Mouse (Mus musculus) liver, embryonic 14.5 days (tissue): ENCODE measurements around the gene Col23a1. TPM values are rescaled to one million over a fixed set of nuclear protein-coding genes. Genes with fewer than 3 reads are reported as not detected.

Experiments
- ATAC-seq: fragments of 200-750 bp; cut with Nextera tagmentation; 2 replicates; pipeline ENCODE4 v1.8.0; 2017; ENCODE audit warnings: moderate number of reproducible peaks, mild to moderate bottlenecking, moderate library complexity; ENCODE audit not compliant: insufficient read depth
- DNase-seq, 3 experiments: peaks; one replicate each; pipeline ENCODE4 v3.0.0-alpha.2; 2012 to 2013; ENCODE audit warnings: low read depth in 3 of 3, low spot score in 3 of 3
- H3K27ac ChIP-seq: fragments of 300-500 bp; sonication (generic); 2 replicates; pipeline ENCODE4 v1.5.1; 2014; ENCODE audit warnings: moderate library complexity, mild to moderate bottlenecking, control low read depth, inconsistent platforms
- H3K27me3 ChIP-seq: fragments of 300-500 bp; sonication (generic); 2 replicates; pipeline ENCODE4 v1.6.1; 2014; ENCODE audit warnings: mild to moderate bottlenecking, low read length, moderate library complexity; ENCODE audit not compliant: control insufficient read depth, insufficient read depth
- H3K36me3 ChIP-seq: fragments of 300-500 bp; sonication (generic); replicated peaks from 2 replicates; pipeline ENCODE4 v1.6.1; 2014; ENCODE audit warnings: low read depth; ENCODE audit not compliant: control insufficient read depth, insufficient read depth
- H3K4me1 ChIP-seq, 2 experiments: fragments of 200-500 bp in 1 of 2; fragments of 300-500 bp in 1 of 2; sonication (generic) in 1 of 2; replicated peaks; 2 replicates each; pipeline ENCODE4 v1.6.1; 2012 to 2014; ENCODE audit warnings: antibody characterized with exemption in 1 of 2, inconsistent platforms in 1 of 2, low read length in 1 of 2; ENCODE audit not compliant: control insufficient read depth in 2 of 2, insufficient read depth in 2 of 2
- H3K4me2 ChIP-seq: fragments of 300-500 bp; sonication (generic); 2 replicates; pipeline ENCODE4 v1.6.1; 2014; ENCODE audit warnings: low read depth, mild to moderate bottlenecking, control low read depth, moderate library complexity
- H3K4me3 ChIP-seq, 2 experiments: fragments of 200-500 bp in 1 of 2; fragments of 300-500 bp in 1 of 2; sonication (generic) in 1 of 2; 2 replicates each; pipeline ENCODE4 v1.5.1; 2012 to 2014; ENCODE audit warnings: low read depth in 2 of 2, low read length in 2 of 2, mild to moderate bottlenecking in 2 of 2, control low read depth in 1 of 2, inconsistent platforms in 1 of 2, moderate library complexity in 1 of 2; ENCODE audit not compliant: insufficient read depth in 1 of 2
- H3K9ac ChIP-seq: fragments of 300-500 bp; sonication (generic); replicated peaks from 2 replicates; pipeline ENCODE4 v1.6.1; 2014; ENCODE audit warnings: mild to moderate bottlenecking, control low read depth, moderate library complexity
- H3K9me3 ChIP-seq: fragments of 300-500 bp; sonication (generic); 2 replicates; pipeline ENCODE4 v1.6.1; 2016; ENCODE audit warnings: low read length, mixed read lengths; ENCODE audit not compliant: control insufficient read depth
- CTCF ChIP-seq: IDR thresholded peaks from 2 replicates; pipeline ENCODE4 v1.5.1; 2016; ENCODE audit warnings: antibody characterized with exemption, low read depth, control low read depth
- EP300 ChIP-seq: IDR thresholded peaks from 2 replicates; pipeline ENCODE4 v1.6.1; 2016; ENCODE audit warnings: antibody characterized with exemption, low read depth
- whole genome bisulfite sequencing: fragments of 180-500 bp; shearing (Covaris S2); extraction: QIAGEN DNeasy Blood & Tissue Kit; methylation state at CpG from one replicate; pipeline ENCODE4 v1.1.7; 2014; ENCODE audit not compliant: insufficient replicate concordance; 5-methylcytosine and 5-hydroxymethylcytosine counted together
- polyA plus RNA-seq, 2 experiments: library from polyadenylated mRNA; depleted of rRNA in 1 of 2; stranded (reverse) in 1 of 2; unstranded in 1 of 2; fragments of >200 nt; fragmentation: Nextera tagmentation in 1 of 2; extraction: Ambion mirVana in 1 of 2; gene quantifications; 2 replicates each; pipeline versions ENCODE4 v1.2.1 to v1.2.3; 2012 to 2014

Col23a1 gene
- polyA plus RNA-seq, 2 experiments: 0.11 to 0.19 TPM

DNA sequence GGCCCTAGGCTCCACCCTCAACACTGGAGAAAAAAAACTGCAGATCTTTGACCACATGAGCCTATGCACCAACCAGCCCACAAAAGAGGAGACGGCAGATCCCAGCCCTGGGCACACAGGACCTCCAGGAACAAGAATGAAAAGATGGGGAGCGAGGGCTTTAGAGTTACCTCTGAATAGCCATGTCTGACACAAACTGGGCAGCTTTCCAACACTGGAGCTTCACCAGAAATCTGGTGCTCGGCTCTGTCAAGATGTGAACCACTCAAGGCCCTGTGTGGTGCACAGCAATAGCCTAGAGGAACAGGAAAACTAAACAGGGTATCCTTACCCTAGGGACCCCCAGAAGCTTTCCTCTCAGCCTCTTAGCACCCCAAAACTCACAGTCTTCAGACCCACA lies 215.2 kb downstream of the Col23a1 start:
- ATAC-seq (no peak), DNase-seq (no peak)
- no peaks in the 10 kb centered on the region for H3K9me3 ChIP-seq
- H3K4me3 ChIP-seq: no peak overlapping the region
- no peak overlapping the region for H3K9ac ChIP-seq
- H3K27ac ChIP-seq: no peak overlapping the region
- H3K27me3 ChIP-seq: no peaks in the 10 kb centered on the region
- H3K4me2 ChIP-seq: no peak overlapping the region
- 52% methylated on average over 3 of the region's 3 CpGs for WGBS
- no peaks in the 10 kb centered on the region for H3K36me3 ChIP-seq
- TF ChIP-seq CTCF: no peak
- no peak for TF ChIP-seq EP300
- H3K4me1 ChIP-seq: no peaks in the 10 kb centered on the region

GRCm38 (mm10) chr11:51508053-51508452 lies 218.3 kb downstream of the Col23a1 start:
- TF ChIP-seq CTCF: no peak
- TF ChIP-seq EP300: no peak
- Histone ChIP-seq H3K9ac (no peak overlapping the region), H3K4me1 (no peaks in the 10 kb centered on the region), H3K9me3 (no peaks in the 10 kb centered on the region), H3K27ac (no peak overlapping the region), H3K27me3 (no peaks in the 10 kb centered on the region), H3K4me3 (no peak overlapping the region), H3K4me2 (no peak overlapping the region), H3K36me3 (no peaks in the 10 kb centered on the region)
- DNase-seq (no peak), ATAC-seq (no peak)
- WGBS: 40% methylated on average over 6 of the region's 6 CpGs

DNA sequence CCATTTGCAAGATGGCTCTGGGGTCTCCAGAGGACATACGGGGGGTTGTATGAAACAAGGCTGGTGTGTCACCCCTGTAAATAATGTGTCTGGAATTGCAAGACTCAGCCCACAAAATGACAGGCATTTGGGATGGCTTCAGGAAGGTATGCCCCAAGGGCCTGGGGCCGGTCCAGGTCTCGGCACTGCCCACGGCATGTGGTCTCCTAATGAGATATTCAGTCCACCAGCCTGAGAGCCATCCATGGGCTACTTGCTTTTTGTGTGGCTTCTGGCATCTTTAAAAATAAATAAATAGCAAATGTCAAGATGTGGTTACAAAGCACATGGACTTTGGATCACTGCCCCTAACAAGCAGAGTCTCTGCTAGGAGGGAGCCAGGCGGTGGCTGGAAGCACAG lies 219.5 kb downstream of the Col23a1 start:
- H3K4me3 ChIP-seq: no peak overlapping the region

DNA sequence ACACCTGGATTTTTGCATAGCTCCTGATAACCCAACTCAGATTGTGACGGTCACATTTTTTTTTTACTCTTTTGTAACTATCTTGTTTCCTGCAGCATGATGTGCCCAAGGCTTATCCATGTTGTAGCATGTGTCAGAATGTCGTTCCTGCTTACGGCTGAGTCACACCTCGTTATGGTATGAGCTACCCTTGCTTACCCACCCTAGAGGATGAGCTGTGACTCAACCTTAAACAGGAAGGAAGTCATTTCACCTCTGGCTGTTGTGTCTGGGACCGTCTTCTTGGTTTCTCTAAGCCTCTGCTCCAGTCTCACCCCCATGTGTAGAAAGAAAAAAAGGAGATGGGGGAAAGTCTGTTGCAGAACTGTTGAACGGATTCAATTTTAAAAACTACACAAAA lies 223.3 kb downstream of the Col23a1 start:
- TF ChIP-seq CTCF (no peak), EP300 (no peak)
- H3K4me3 ChIP-seq: no peak overlapping the region
- no peak for ATAC-seq
- no peaks in the 10 kb centered on the region for H3K9me3 ChIP-seq
- no peak overlapping the region for H3K4me2 ChIP-seq
- 34% methylated on average over 6 of the region's 6 CpGs for WGBS
- H3K27me3 ChIP-seq: no peaks in the 10 kb centered on the region
- no peak overlapping the region for H3K9ac ChIP-seq
- no peak overlapping the region for H3K27ac ChIP-seq
- DNase-seq: no peak
- no peaks in the 10 kb centered on the region for H3K4me1 ChIP-seq
- no peaks in the 10 kb centered on the region for H3K36me3 ChIP-seq

More for the DNA sequence above, 219.5 kb downstream of the Col23a1 start:
- Histone ChIP-seq H3K4me2 (no peak overlapping the region), H3K9me3 (no peaks in the 10 kb centered on the region), H3K9ac (no peak overlapping the region), H3K27ac (no peak overlapping the region), H3K36me3 (no peaks in the 10 kb centered on the region), H3K4me1 (no peaks in the 10 kb centered on the region), H3K27me3 (no peaks in the 10 kb centered on the region)
- DNase-seq (no peak), ATAC-seq (no peak)
- WGBS: 70% methylated on average over 5 of the region's 5 CpGs
- TF ChIP-seq EP300 (no peak), CTCF (no peak)

DNA sequence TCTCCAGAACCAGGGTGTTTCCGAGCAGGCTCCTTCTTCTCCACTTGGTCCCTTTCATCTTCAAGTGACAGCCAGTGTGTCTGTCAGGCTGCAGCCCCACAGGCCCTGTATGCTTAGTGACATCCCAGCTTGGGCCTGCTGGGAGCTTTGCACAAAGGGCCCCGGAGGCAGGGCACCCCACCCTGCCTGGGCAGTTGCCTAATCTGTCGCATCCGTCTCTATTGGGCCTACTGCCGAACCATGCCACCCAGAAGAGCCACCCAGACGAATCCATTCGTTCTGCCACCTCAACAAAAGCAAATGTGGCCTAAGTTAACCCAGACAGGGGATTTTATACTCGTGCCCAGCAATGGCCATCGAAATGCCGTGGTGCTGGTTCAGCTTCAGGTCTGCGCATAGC lies 225.6 kb downstream of the Col23a1 start:
- WGBS: 65% methylated on average over 11 of the region's 11 CpGs
- no peak for TF ChIP-seq CTCF
- TF ChIP-seq EP300: no peak
- DNase-seq: no peak
- no peak overlapping the region for H3K9ac ChIP-seq
- H3K4me1 ChIP-seq: no peaks in the 10 kb centered on the region
- no peaks in the 10 kb centered on the region for H3K36me3 ChIP-seq
- H3K4me2 ChIP-seq: no peak overlapping the region
- H3K27ac ChIP-seq: no peak overlapping the region
- H3K4me3 ChIP-seq: no peak overlapping the region
- no peak for ATAC-seq
- no peaks in the 10 kb centered on the region for H3K9me3 ChIP-seq
- no peaks in the 10 kb centered on the region for H3K27me3 ChIP-seq
